Mouse (Mus musculus) erythroblast, embryonic 14.5 days (primary cell): ENCODE data around the gene Gpr157. TPM values are rescaled to one million over a fixed set of nuclear protein-coding genes. Genes with fewer than 3 reads are reported as not detected.
"Not testable (repeated sequence)": the region's sequence is repeated elsewhere in the genome, so short reads cannot be mapped to it uniquely, and the experiment has no call there.

Experiments used
- H3K27me3 ChIP-seq: 2 replicates; pipeline ENCODE4 v1.6.1; 2012; ENCODE audit warnings: inconsistent platforms; ENCODE audit not compliant: control insufficient read depth
- H3K36me3 ChIP-seq: 2 replicates; pipeline ENCODE4 v1.6.1; 2012; ENCODE audit warnings: mild to moderate bottlenecking, inconsistent platforms; ENCODE audit not compliant: control insufficient read depth
- H3K4me1 ChIP-seq: 2 replicates; pipeline ENCODE4 v1.6.1; 2012; ENCODE audit warnings: inconsistent platforms; ENCODE audit not compliant: control insufficient read depth
- H3K4me3 ChIP-seq: replicated peaks from 2 replicates; pipeline ENCODE3; 2012; ENCODE audit warnings: moderate library complexity, mild to moderate bottlenecking, inconsistent platforms
- H3K9me3 ChIP-seq: 2 replicates; pipeline ENCODE4 v1.6.1; 2012; ENCODE audit warnings: low read length, inconsistent platforms, mixed read lengths; ENCODE audit not compliant: control insufficient read depth
- GATA1 ChIP-seq: IDR thresholded peaks from 2 replicates; pipeline ENCODE4 v1.6.1; 2012; ENCODE audit warnings: low read length, inconsistent platforms, mixed read lengths
- TAL1 ChIP-seq: IDR thresholded peaks from 3 replicates; pipeline ENCODE4 v1.6.1; 2012; ENCODE audit warnings: low read length, inconsistent platforms, mixed read lengths
- polyA plus RNA-seq: library from polyadenylated mRNA; stranded (reverse); fragments of >175 nt; gene quantifications from 2 replicates; pipeline ENCODE4 v1.2.3, GENCODE M21; 2012

The Gpr157 gene
- 0.01 and 0.02 TPM in 2 replicates for polyA plus RNA-seq

DNA sequence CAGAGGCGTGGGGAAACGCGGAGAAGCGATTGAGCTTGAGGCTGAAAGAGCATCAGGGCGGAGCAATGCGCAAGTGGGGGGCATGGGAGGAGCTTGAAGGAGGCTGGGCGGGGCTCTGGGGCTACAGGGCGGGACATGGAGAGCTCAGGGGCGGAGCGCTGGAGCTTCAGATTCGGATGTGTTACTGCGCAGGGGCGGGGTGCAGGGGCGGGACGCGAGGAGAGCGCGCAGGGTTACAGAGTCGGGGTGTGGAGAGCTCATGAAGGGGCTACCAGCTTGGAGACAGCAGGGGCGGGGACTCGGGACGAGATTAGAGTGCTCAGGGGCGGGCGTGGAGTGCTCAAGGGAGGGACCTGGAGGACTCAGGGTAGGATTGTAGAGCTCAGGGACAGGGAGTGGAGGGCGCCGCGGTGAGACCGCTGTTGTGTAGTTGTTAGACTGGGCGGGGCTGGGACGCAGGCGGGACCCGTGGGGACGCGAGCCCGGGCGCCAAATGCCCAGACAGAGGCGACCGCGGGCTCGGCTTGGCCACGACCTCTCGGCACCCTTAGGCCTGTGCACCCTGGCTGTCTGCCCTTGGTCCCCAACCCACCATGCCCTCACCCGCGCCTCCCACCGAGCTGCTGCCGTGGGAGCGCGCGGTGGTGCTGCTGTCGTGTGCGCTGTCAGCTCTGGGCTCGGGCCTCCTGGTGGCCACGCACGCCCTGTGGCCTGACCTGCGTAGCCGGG, at the start of gene Gpr157:
TSS of gene Gpr157 (plus strand) at position 205 of the 729 bp plus-strand sequence.
- H3K4me3 ChIP-seq, result peak within 1 kb of the TSS; percentile 53
- H3K9me3 ChIP-seq, result 0 out of 2 replicates have a peak, but pooled peaks cover 2% of the 10 kb centered on the region
- no peaks in the 10 kb centered on the region for H3K36me3 ChIP-seq
- H3K4me1 ChIP-seq, result peaks cover 16% of the 10 kb centered on the region
- peaks cover 25% of the 10 kb centered on the region for H3K27me3 ChIP-seq
- TF ChIP-seq TAL1, result no peak
- no peak for TF ChIP-seq GATA1

DNA sequence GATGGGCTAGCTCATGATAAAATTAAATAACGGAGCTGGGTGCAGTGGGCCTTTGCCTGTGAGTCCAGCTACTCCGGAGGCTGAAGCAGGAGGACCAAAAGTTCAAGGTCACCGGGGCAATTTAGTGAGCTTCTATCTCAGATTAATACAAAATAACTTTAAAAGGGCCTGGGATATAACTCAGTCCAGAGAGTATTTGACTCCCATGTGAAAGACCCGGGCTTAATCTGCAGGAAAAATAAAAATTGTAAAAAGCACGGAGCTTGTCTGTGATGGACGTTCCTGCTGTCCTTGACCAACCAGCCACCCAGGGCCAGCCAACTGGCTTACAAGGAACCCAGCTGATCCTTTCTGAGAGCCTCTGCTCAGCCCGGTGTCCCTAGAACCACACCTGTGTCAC, 48.6 kb upstream of the Gpr157 start:
- H3K27me3 ChIP-seq, result peaks cover 18% of the 10 kb centered on the region
- H3K36me3 ChIP-seq, result no peaks in the 10 kb centered on the region
- no peak for TF ChIP-seq GATA1
- no peak for TF ChIP-seq TAL1

DNA sequence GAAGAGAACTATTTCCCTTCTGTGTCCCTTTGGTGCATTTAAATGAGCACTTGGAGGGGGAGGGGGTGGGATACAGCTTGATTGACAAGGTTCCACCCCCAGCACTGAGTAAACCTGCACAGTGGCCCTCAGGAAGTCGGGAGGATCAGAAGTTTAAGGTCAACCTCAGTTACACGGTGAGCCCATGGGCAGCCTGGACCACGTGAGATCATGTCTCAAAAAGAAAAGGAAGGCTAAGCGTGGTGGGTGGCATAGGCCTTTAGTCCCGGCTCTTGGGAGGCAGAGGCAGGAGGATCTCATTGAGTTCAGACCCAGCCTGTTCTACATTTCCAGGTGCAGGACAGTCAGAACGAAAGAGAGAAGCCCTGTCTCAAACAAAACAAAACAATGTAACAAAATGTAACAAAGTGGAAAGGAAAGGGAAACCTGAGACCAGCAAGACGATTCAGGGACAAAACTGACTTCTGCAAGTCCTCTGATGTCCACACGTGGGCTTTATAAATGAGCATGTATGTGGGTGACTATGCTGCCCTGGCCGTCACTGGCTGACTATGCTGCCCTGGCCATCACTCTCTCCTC, 47.1 kb upstream of the Gpr157 start:
- no peaks in the 10 kb centered on the region for H3K36me3 ChIP-seq
- peaks cover 3% of the 10 kb centered on the region for H3K27me3 ChIP-seq
- TF ChIP-seq TAL1, result no peak
- no peak for TF ChIP-seq GATA1
- H3K9me3 ChIP-seq, result no peaks in the 10 kb centered on the region
- H3K4me1 ChIP-seq, result no peaks in the 10 kb centered on the region
- H3K4me3 ChIP-seq, result no peak overlapping the region

More for the DNA sequence above, 48.6 kb upstream of the Gpr157 start:
- Histone ChIP-seq H3K9me3 (no peaks in the 10 kb centered on the region), H3K4me1 (no peaks in the 10 kb centered on the region), H3K4me3 (no peak overlapping the region)

DNA sequence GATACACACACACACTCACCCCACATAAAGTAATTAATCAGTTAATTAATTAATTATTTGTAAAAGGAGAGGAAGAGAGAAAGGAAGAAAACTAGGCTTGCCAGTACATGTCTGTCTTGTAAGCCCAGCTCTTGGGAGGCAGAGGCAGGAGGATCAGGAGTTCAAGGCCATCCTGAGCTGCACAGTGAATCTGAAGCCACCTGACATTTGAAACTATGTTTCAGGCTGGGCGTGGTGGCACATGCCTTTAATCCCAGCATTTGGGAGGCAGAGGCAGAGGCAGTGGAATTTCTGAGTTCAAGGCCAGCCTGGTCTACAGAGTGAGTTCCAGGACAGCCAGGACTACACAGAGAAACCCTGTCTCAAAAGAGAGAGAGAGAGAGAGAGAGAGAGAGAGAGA, 46.3 kb upstream of the Gpr157 start:
- H3K36me3 ChIP-seq, H3K9me3 ChIP-seq, H3K4me3 ChIP-seq, H3K4me1 ChIP-seq, H3K27me3 ChIP-seq: not testable (repeated sequence)

DNA sequence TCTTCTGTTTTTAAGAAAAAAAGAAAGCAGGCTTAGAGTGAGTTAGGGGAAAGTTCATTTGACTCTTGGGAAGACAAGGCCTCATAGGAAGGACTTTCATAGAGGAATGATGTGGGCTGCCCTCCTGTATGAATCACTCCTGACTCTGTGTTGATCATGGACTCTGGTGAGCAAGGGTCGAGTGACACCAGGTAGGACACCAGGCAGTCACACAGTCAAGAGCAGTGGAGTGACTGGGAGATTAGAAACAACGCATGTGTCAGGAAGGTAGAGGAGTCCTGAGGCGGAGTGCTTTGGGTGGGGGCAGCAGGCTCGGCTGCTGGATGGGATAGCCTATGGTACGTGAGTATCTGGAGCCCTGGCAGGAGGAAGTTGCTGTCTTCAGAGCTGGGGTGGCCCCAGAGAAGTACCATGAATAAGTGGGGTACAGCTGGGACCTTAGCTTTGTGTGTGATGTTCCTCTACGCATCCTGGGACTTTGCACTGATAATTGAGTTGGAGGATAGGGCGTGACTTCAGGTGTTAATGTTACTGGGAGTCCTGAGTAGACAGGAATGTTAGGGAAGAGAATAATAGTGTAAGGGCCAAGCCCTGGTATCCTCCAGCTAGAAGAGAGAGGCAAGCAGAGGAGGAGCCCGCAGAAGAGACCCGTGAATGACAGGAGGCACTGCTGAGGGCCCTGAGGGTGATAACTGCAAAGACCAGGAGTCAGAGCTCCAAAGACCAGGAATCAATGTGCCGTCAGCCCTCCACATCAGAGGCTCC, 45.6 kb upstream of the Gpr157 start:
- Histone ChIP-seq H3K36me3 (no peaks in the 10 kb centered on the region), H3K4me3 (no peak overlapping the region), H3K27me3 (peaks cover 3% of the 10 kb centered on the region; the same call in 1 of the 2 replicates), H3K4me1 (no peaks in the 10 kb centered on the region), H3K9me3 (no peaks in the 10 kb centered on the region)
- no peak for TF ChIP-seq TAL1
- TF ChIP-seq GATA1, result no peak

DNA sequence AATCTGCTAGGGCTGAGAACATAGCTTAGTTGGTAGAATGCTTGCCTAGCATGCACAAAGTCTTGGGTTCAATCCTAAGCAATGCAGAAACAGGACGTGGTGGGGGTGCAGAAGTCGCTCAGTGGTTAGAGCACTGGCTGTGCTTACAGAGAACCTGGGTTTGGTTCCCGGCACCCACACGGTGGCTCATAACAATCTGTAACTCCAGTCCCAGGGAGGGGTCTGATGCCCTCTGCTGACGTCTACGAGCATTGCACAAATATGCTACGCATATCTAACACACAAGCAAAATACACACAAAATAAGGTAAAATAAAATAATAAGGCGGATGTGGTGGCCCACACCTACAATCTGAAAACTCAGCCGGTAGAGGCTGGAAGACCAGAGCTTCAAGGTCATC, 43.6 kb upstream of the Gpr157 start:
- Histone ChIP-seq H3K4me3 (no peak overlapping the region), H3K36me3 (no peaks in the 10 kb centered on the region), H3K4me1 (no peaks in the 10 kb centered on the region), H3K27me3 (peaks cover 17% of the 10 kb centered on the region), H3K9me3 (no peaks in the 10 kb centered on the region)
- TF ChIP-seq GATA1 (no peak), TAL1 (no peak)

DNA sequence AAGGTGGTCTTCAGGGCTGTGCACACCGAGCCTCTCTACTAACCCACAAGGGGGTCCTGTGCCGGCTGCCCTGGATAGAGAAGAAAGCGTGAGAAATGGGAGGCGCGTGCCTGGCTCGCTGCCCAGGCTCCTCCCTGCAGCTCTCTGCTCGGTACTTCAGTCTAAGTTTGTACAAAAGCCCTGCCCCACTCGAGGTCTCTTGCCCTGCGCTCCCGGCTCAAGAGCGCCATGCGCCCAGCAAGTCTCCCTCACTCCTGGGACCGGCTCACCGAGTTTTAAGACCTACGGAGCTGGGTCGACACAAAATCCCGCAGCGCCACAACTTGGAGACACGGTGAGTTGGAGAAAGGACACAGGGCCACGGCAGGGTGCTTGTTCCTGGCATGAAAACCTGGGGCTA, 39.1 kb upstream of the Gpr157 start:
- no peaks in the 10 kb centered on the region for H3K4me1 ChIP-seq
- no peak overlapping the region for H3K4me3 ChIP-seq
- H3K9me3 ChIP-seq, result no peaks in the 10 kb centered on the region
- H3K36me3 ChIP-seq, result no peaks in the 10 kb centered on the region
- TF ChIP-seq GATA1 (no peak), TAL1 (no peak)
- peaks cover 46% of the 10 kb centered on the region for H3K27me3 ChIP-seq

DNA sequence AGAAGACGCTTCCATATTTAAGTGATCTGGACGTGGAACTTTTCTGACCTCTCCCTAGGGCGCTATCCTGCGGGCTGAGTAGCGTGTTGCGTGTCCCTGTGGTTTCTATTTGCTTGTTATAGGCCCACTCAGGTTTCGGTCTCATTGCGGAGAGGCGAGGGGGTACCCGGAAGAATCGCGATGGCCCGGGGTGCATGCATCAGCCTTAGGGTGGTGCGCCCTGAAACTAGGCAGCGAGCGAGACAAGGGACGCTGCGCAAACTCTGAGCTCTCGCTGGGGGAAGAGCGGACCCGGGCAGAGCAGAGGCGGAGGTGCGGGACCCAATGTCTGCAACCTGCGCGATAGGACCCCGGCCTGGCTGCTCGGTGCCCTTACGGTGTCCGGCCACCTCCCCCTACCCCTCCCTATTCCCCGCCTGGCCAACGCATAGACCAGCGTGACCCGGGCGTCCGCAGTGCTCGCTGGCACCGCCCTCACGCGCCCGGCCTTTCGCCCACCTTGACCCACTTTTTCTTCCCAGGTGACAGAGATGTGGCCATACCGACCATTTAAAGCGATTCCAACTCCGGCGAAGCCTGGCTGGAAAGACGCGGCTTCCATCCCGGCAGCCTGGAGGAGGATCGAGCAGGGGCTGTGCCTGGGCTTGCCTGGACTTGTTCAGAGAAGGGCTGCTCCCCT, 38.5 kb upstream of the Gpr157 start:
- TF ChIP-seq GATA1 (no peak), TAL1 (no peak)
- Histone ChIP-seq H3K36me3 (no peaks in the 10 kb centered on the region), H3K4me3 (peak overlapping the region; percentile 29), H3K27me3 (peaks cover 46% of the 10 kb centered on the region), H3K4me1 (no peaks in the 10 kb centered on the region), H3K9me3 (no peaks in the 10 kb centered on the region)

DNA sequence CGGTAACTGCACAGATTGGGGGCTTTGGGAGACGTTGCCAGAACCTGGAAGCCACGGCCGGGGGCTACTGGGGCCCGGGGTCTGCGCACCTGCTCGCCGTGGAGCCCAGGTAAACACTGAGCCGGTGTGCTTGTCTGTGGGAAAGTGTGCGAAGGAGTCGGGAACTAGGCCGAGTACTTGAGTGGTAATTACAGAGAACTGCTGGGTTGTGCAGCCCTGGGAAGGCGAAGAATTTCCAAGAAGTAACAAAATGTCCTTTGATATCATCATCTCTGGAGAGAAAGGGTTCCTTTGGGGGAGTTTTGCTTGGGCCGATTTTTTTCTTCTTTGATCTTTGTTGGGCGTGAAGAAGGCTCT, 38.0 kb upstream of the Gpr157 start:
- H3K4me3 ChIP-seq, result peak overlapping the region; percentile 29

More for the DNA sequence above, 38.0 kb upstream of the Gpr157 start:
- TF ChIP-seq TAL1 (no peak), GATA1 (no peak)
- Histone ChIP-seq H3K36me3 (no peaks in the 10 kb centered on the region), H3K27me3 (peaks cover 46% of the 10 kb centered on the region), H3K4me1 (no peaks in the 10 kb centered on the region), H3K9me3 (no peaks in the 10 kb centered on the region)
